Mouse (Mus musculus) thymus, postnatal 36 days (tissue): Measurements from ENCODE around the gene Aldh1a1.
"Not testable (repeated sequence)": the region's sequence is repeated elsewhere in the genome, so short reads cannot be mapped to it uniquely, and the experiment has no call there.

Experiments
- DNase-seq, 2 experiments: peaks; one replicate each; pipeline ENCODE4 v3.0.0; 2022; ENCODE audit warnings: mixed read lengths in 2 of 2

Aldh1a1 gene

GRCm38 (mm10) chr19:20492491-20492890 is at the start of gene Aldh1a1:
Aldh1a1 (plus strand) TSS chr19:20492715.
- DNase-seq, result no peak

- no peak for DNase-seq
Observed at GRCm38 (mm10) chr19:20447807-20448206, 44.7 kb upstream of the Aldh1a1 start.

GRCm38 (mm10) chr19:20449546-20449945 is 43.0 kb upstream of the Aldh1a1 start:
- DNase-seq, result no peak

GRCm38 (mm10) chr19:20451045-20451444 is 41.5 kb upstream of the Aldh1a1 start:
- no peak for DNase-seq

GRCm38 (mm10) chr19:20484497-20484896 is 8.0 kb upstream of the Aldh1a1 start:
- no peak for DNase-seq

- no peak for DNase-seq
Observed at GRCm38 (mm10) chr19:20491950-20492349, 565 bp upstream of the Aldh1a1 start.

GRCm38 (mm10) chr19:20496476-20496875 is 4.0 kb downstream of the Aldh1a1 start:
- DNase-seq, result no peak

GRCm38 (mm10) chr19:20505359-20505758 is 12.8 kb downstream of the Aldh1a1 start:
- DNase-seq, result no peak

- DNase-seq, result no peak
Observed at GRCm38 (mm10) chr19:20506936-20507615, 14.6 kb downstream of the Aldh1a1 start.

- no peak for DNase-seq
Observed at GRCm38 (mm10) chr19:20508609-20509008, 16.1 kb downstream of the Aldh1a1 start.

GRCm38 (mm10) chr19:20511971-20512370 is 19.5 kb downstream of the Aldh1a1 start:
- DNase-seq, result no peak

GRCm38 (mm10) chr19:20513181-20513580 is 20.7 kb downstream of the Aldh1a1 start:
- DNase-seq, result no peak

GRCm38 (mm10) chr19:20513688-20514361 is 21.3 kb downstream of the Aldh1a1 start:
- no peak for DNase-seq

- DNase-seq, result no peak
Observed at GRCm38 (mm10) chr19:20516481-20516880, 24.0 kb downstream of the Aldh1a1 start.

- DNase-seq, result not testable (repeated sequence)
Observed at GRCm38 (mm10) chr19:20529156-20529555, 36.6 kb downstream of the Aldh1a1 start.

- no peak for DNase-seq
Observed at GRCm38 (mm10) chr19:20529921-20530696, 37.6 kb downstream of the Aldh1a1 start.

GRCm38 (mm10) chr19:20536538-20536937 is 44.0 kb downstream of the Aldh1a1 start:
- DNase-seq, result no peak

- no peak for DNase-seq
Observed at GRCm38 (mm10) chr19:20541044-20541443, 48.5 kb downstream of the Aldh1a1 start.

- DNase-seq, result no peak
Observed at GRCm38 (mm10) chr19:20541924-20542323, 49.4 kb downstream of the Aldh1a1 start.

GRCm38 (mm10) chr19:20543816-20544215 is 51.3 kb downstream of the Aldh1a1 start:
- no peak for DNase-seq

- DNase-seq, result no peak
Observed at GRCm38 (mm10) chr19:20544941-20545340, 52.4 kb downstream of the Aldh1a1 start.

GRCm38 (mm10) chr19:20547025-20547424 is 54.5 kb downstream of the Aldh1a1 start:
- DNase-seq, result no peak

- no peak for DNase-seq
Observed at GRCm38 (mm10) chr19:20549409-20549808, 56.9 kb downstream of the Aldh1a1 start.

- DNase-seq, result no peak
Observed at GRCm38 (mm10) chr19:20555365-20555764, 62.9 kb downstream of the Aldh1a1 start.
